Mouse (Mus musculus) midbrain, embryonic 10.5 days (tissue): Measurements from ENCODE around the gene Bysl. TPM values are rescaled to one million over a fixed set of nuclear protein-coding genes. Genes with fewer than 3 reads are reported as not detected.

Experiments
- DNase-seq: peaks from one replicate; pipeline ENCODE4 v3.0.0-alpha.2; 2017; ENCODE audit warnings: low spot score
- H3K27ac ChIP-seq: fragments of 300-500 bp; sonication (generic); replicated peaks from 2 replicates; pipeline ENCODE4 v1.5.1; 2016; ENCODE audit warnings: mild to moderate bottlenecking
- H3K27me3 ChIP-seq: fragments of 300-500 bp; sonication (generic); 2 replicates; pipeline ENCODE4 v1.6.1; 2016; ENCODE audit warnings: low read depth, mild to moderate bottlenecking; ENCODE audit not compliant: poor library complexity, severe bottlenecking
- H3K36me3 ChIP-seq: fragments of 300-500 bp; sonication (generic); 2 replicates; pipeline ENCODE4 v1.6.1; 2016; ENCODE audit warnings: mild to moderate bottlenecking, moderate library complexity
- H3K4me1 ChIP-seq: fragments of 300-500 bp; sonication (generic); 2 replicates; pipeline ENCODE4 v1.6.1; 2016
- H3K4me3 ChIP-seq: fragments of 300-500 bp; sonication (generic); 2 replicates; pipeline ENCODE4 v1.5.1; 2016; ENCODE audit warnings: mild to moderate bottlenecking, moderate library complexity
- H3K9me3 ChIP-seq: fragments of 300-500 bp; sonication (generic); replicated peaks from 2 replicates; pipeline ENCODE4 v1.6.1; 2016; ENCODE audit warnings: mild to moderate bottlenecking
- WGBS: fragments of 180-500 bp; shearing (Covaris S2); methylation state at CpG from one replicate; pipeline ENCODE4 v1.1.7; 2016; 5-methylcytosine and 5-hydroxymethylcytosine counted together
- polyA plus RNA-seq: library from polyadenylated mRNA; unstranded; fragments of >200 nt; fragmentation: Nextera tagmentation; extraction: Ambion mirVana; gene quantifications from 2 replicates; pipeline ENCODE4 v1.2.1, GENCODE M21; 2016

Bysl gene
- polyA plus RNA-seq, 1 experiment from 2014 or later: 41.9 TPM

- H3K27ac ChIP-seq: peak overlapping the region; percentile 83; the same call in 1 of the 2 replicates
Observed at GRCm38 (mm10) chr17:47572436-47572835, 38.9 kb downstream of the Bysl start.

GRCm38 (mm10) chr17:47571621-47572020 lies 39.7 kb downstream of the Bysl start:
- H3K36me3 ChIP-seq: no peaks in the 10 kb centered on the region
- H3K4me1 ChIP-seq: peaks cover 69% of the 10 kb centered on the region
- H3K9me3 ChIP-seq: no peaks in the 10 kb centered on the region
- no peaks in the 10 kb centered on the region for H3K27me3 ChIP-seq
- peak; percentile 84 for DNase-seq
- peak overlapping the region; percentile 21 for H3K4me3 ChIP-seq
- WGBS: 7% methylated on average over 7 of the region's 7 CpGs
- H3K27ac ChIP-seq: peak overlapping the region; percentile 83

More at GRCm38 (mm10) chr17:47572436-47572835, 38.9 kb downstream of the Bysl start:
- H3K27me3 ChIP-seq: no peaks in the 10 kb centered on the region
- H3K9me3 ChIP-seq: no peaks in the 10 kb centered on the region
- no peak for DNase-seq
- H3K4me1 ChIP-seq: peaks cover 62% of the 10 kb centered on the region
- H3K4me3 ChIP-seq: no peak overlapping the region
- no peaks in the 10 kb centered on the region for H3K36me3 ChIP-seq

- DNase-seq: peak; percentile 20
- Histone ChIP-seq H3K9me3 (no peaks in the 10 kb centered on the region), H3K27ac (peak overlapping the region; percentile 57), H3K36me3 (no peaks in the 10 kb centered on the region), H3K27me3 (no peaks in the 10 kb centered on the region), H3K4me3 (no peak overlapping the region), H3K4me1 (peaks cover 61% of the 10 kb centered on the region)
- WGBS: 72% methylated on average over 10 of the region's 10 CpGs
Observed at GRCm38 (mm10) chr17:47568951-47569527, 42.3 kb downstream of the Bysl start.

GRCm38 (mm10) chr17:47568389-47568788 lies 42.9 kb downstream of the Bysl start:
- Histone ChIP-seq H3K36me3 (no peaks in the 10 kb centered on the region), H3K9me3 (no peaks in the 10 kb centered on the region), H3K4me1 (peaks cover 61% of the 10 kb centered on the region), H3K4me3 (no peak overlapping the region), H3K27ac (peak overlapping the region; percentile 57), H3K27me3 (no peaks in the 10 kb centered on the region)
- WGBS: 94% methylated on average over 3 of the region's 3 CpGs
- DNase-seq: no peak

- Histone ChIP-seq H3K4me3 (no peak overlapping the region), H3K9me3 (no peaks in the 10 kb centered on the region), H3K27ac (peak overlapping the region; percentile 70), H3K36me3 (no peaks in the 10 kb centered on the region), H3K27me3 (no peaks in the 10 kb centered on the region), H3K4me1 (peaks cover 52% of the 10 kb centered on the region)
- no peak for DNase-seq
- 74% methylated on average over 3 of the region's 3 CpGs for WGBS
Observed at GRCm38 (mm10) chr17:47567271-47567670, 44.0 kb downstream of the Bysl start.

DNA sequence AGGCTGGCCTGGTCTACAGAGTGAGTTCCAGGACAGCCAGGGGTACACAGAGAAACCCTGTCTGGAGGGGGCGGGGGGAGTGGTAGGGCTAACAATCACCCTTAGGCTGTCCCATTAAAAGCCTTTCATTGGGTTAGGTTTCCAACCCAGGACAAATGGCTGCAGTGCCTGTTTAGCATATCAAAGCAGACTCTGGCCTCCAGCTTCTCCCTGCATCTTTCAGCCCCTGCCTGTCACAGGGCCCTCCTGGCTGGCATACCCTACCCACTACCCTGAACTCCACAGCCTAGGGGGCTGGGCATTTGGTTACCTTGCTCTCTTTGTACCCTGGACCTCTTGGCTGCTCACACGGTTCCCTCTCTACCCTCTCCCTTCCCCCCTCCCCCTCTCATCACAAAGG lies 45.2 kb downstream of the Bysl start:
- peak overlapping the region; percentile 80 for H3K27ac ChIP-seq
- no peaks in the 10 kb centered on the region for H3K36me3 ChIP-seq
- H3K9me3 ChIP-seq: no peaks in the 10 kb centered on the region
- DNase-seq: peak; percentile 35
- H3K4me1 ChIP-seq: peaks cover 41% of the 10 kb centered on the region
- H3K4me3 ChIP-seq: no peak overlapping the region
- no peaks in the 10 kb centered on the region for H3K27me3 ChIP-seq
- 27% methylated on average over 2 of the region's 2 CpGs for WGBS

- H3K27ac ChIP-seq: no peak overlapping the region
- H3K9me3 ChIP-seq: no peaks in the 10 kb centered on the region
- H3K36me3 ChIP-seq: no peaks in the 10 kb centered on the region
- no peak for DNase-seq
- H3K27me3 ChIP-seq: no peaks in the 10 kb centered on the region
- H3K4me3 ChIP-seq: no peak overlapping the region
- peaks cover 34% of the 10 kb centered on the region for H3K4me1 ChIP-seq
- 88% methylated on average over 5 of the region's 5 CpGs for WGBS
Observed at GRCm38 (mm10) chr17:47564612-47565011, 46.7 kb downstream of the Bysl start.

GRCm38 (mm10) chr17:47562875-47563274 lies 48.4 kb downstream of the Bysl start:
- Histone ChIP-seq H3K27ac (no peak overlapping the region), H3K4me3 (no peak overlapping the region), H3K27me3 (no peaks in the 10 kb centered on the region), H3K9me3 (no peaks in the 10 kb centered on the region), H3K4me1 (peaks cover 22% of the 10 kb centered on the region), H3K36me3 (no peaks in the 10 kb centered on the region)
- WGBS: 84% methylated on average over 6 of the region's 6 CpGs
- no peak for DNase-seq

- DNase-seq: no peak
- no peaks in the 10 kb centered on the region for H3K36me3 ChIP-seq
- no peaks in the 10 kb centered on the region for H3K9me3 ChIP-seq
- H3K27ac ChIP-seq: no peak overlapping the region; the same call in 1 of the 2 replicates
- WGBS: 78% methylated on average over 6 of the region's 6 CpGs
- H3K27me3 ChIP-seq: no peaks in the 10 kb centered on the region
- H3K4me1 ChIP-seq: peaks cover 5% of the 10 kb centered on the region; the same call in 1 of the 2 replicates
- no peak overlapping the region for H3K4me3 ChIP-seq
Observed at GRCm38 (mm10) chr17:47559726-47560125, 51.6 kb downstream of the Bysl start.

DNA sequence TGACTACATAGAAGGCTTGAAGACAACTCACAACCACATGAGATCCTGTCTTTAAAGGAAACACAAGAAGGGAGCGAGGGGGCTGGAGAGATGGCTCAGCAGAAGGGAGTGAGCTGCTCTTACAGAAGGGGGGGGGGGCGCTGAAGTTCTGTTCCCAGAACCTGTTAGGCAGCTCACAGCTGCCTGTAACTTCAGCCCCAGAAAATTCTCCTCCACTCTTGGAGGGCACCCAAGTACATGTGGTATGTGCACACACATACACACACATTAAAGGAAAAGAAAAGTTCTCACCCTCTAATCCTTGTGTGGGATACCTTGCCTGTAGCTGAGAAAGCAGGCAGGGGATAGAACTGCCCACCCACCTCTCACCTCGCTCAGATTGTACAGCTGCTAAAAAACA lies 54.1 kb downstream of the Bysl start:
- no peaks in the 10 kb centered on the region for H3K27me3 ChIP-seq
- peaks cover 5% of the 10 kb centered on the region; the same call in 1 of the 2 replicates for H3K4me1 ChIP-seq
- H3K36me3 ChIP-seq: no peaks in the 10 kb centered on the region
- 68% methylated on average over 3 of the region's 3 CpGs for WGBS
- DNase-seq: no peak
- no peaks in the 10 kb centered on the region for H3K9me3 ChIP-seq
- H3K4me3 ChIP-seq: no peak overlapping the region
- no peak overlapping the region for H3K27ac ChIP-seq

GRCm38 (mm10) chr17:47554621-47555020 lies 56.7 kb downstream of the Bysl start:
- no peak for DNase-seq
- no peaks in the 10 kb centered on the region for H3K36me3 ChIP-seq
- H3K4me3 ChIP-seq: no peak overlapping the region
- no peaks in the 10 kb centered on the region for H3K4me1 ChIP-seq
- 75% methylated on average over 10 of the region's 10 CpGs for WGBS
- no peak overlapping the region for H3K27ac ChIP-seq
- H3K9me3 ChIP-seq: no peaks in the 10 kb centered on the region
- H3K27me3 ChIP-seq: no peaks in the 10 kb centered on the region

GRCm38 (mm10) chr17:47552994-47553393 lies 58.3 kb downstream of the Bysl start:
- no peaks in the 10 kb centered on the region for H3K27me3 ChIP-seq
- no peaks in the 10 kb centered on the region for H3K4me1 ChIP-seq
- no peak for DNase-seq
- no peak overlapping the region for H3K4me3 ChIP-seq
- no peaks in the 10 kb centered on the region for H3K9me3 ChIP-seq
- no peaks in the 10 kb centered on the region for H3K36me3 ChIP-seq
- no peak overlapping the region for H3K27ac ChIP-seq

DNA sequence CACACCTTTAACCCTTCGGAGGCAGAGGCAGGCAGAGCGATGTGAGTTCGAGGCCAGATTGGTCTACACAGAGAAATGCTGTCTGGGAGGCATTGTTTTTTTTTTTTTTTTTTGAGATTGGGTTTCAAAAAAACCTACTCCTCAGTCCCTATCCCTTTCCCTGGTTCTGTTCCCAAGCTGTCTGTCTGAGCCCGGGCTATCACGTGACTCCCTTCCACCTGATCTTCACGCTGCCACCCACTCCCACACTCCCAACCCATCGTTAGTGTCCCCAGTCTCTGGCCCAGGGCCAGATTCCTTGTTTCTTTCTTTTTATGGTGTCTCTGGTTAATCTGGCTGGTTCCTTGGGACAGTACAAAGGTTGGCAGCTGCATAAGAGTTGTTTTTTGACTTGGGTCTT lies 60.2 kb downstream of the Bysl start:
- Histone ChIP-seq H3K9me3 (no peaks in the 10 kb centered on the region), H3K27me3 (no peaks in the 10 kb centered on the region), H3K4me1 (peaks cover 1% of the 10 kb centered on the region; the same call in 1 of the 2 replicates), H3K36me3 (no peaks in the 10 kb centered on the region), H3K27ac (no peak overlapping the region), H3K4me3 (no peak overlapping the region)
- WGBS: 87% methylated on average over 7 of the region's 7 CpGs
- DNase-seq: no peak
